Mouse (Mus musculus) layer of hippocampus, adult 8-10 months (tissue): Measurements from ENCODE around the gene Krtap4-8. TPM values are rescaled to one million over a fixed set of nuclear protein-coding genes. Genes with fewer than 3 reads are reported as not detected.
"Not testable (repeated sequence)": the region's sequence is repeated elsewhere in the genome, so short reads cannot be mapped to it uniquely, and the experiment has no call there.

ENCODE experiments used
- DNase-seq, 2 experiments: peaks; one replicate each; pipeline ENCODE4 v3.0.0; 2022; ENCODE audit warnings: low spot score in 2 of 2
- total RNA-seq, 4 experiments: library from RNA; stranded (reverse); gene quantifications; 2 replicates each; pipeline ENCODE4 v1.2.4; 2022

The Krtap4-8 gene
- total RNA-seq = not detected

- DNase-seq = no peak
Measured at GRCm38 (mm10) chr11:99780604-99781003, at the start of gene Krtap4-8. Gene Krtap4-8 (minus strand): TSS chr11:99780704.

GRCm38 (mm10) chr11:99815566-99815965 lies 35.1 kb upstream of the Krtap4-8 start, which contains the start of gene Gm11564:
Gene Gm11564 (minus strand): TSS chr11:99815666.
- not testable (repeated sequence) for DNase-seq

GRCm38 (mm10) chr11:99809792-99810191 lies 29.3 kb upstream of the Krtap4-8 start, which contains the start of gene Krtap4-13:
Gene Krtap4-13 (minus strand): TSS chr11:99809892.
- not testable (repeated sequence) for DNase-seq

GRCm38 (mm10) chr11:99804346-99804745 lies 23.8 kb upstream of the Krtap4-8 start, which contains the start of gene Gm11554:
Gene Gm11554 (minus strand): TSS chr11:99804446.
- not testable (repeated sequence) for DNase-seq

GRCm38 (mm10) chr11:99798832-99799231 lies 18.3 kb upstream of the Krtap4-8 start, which contains the start of gene Gm11569:
Gene Gm11569 (minus strand): TSS chr11:99798932.
- DNase-seq = not testable (repeated sequence)

- no peak for DNase-seq
Measured at GRCm38 (mm10) chr11:99793367-99793766, 12.9 kb upstream of the Krtap4-8 start, which contains the start of gene Gm11596. Gene Gm11596 (minus strand): TSS chr11:99793467.

GRCm38 (mm10) chr11:99784900-99785299 lies 4.4 kb upstream of the Krtap4-8 start, which contains the start of gene Krtap4-9:
Gene Krtap4-9 (plus strand): TSS chr11:99785200.
- not testable (repeated sequence) for DNase-seq

- DNase-seq = no peak
Measured at GRCm38 (mm10) chr11:99778401-99778800, 2.1 kb downstream of the Krtap4-8 start.

GRCm38 (mm10) chr11:99772813-99773212 lies 7.7 kb downstream of the Krtap4-8 start, which contains the start of gene Gm11595:
Gene Gm11595 (minus strand): TSS chr11:99772913.
- DNase-seq = not testable (repeated sequence)

GRCm38 (mm10) chr11:99768410-99768809 lies 12.1 kb downstream of the Krtap4-8 start:
- DNase-seq = no peak

- DNase-seq = no peak
Measured at GRCm38 (mm10) chr11:99758877-99759276, 21.6 kb downstream of the Krtap4-8 start.

- no peak for DNase-seq
Measured at GRCm38 (mm10) chr11:99743985-99744384, 36.5 kb downstream of the Krtap4-8 start.

GRCm38 (mm10) chr11:99734190-99734589 lies 46.3 kb downstream of the Krtap4-8 start, which contains the start of gene Gm14180:
Gene Gm14180 (minus strand): TSS chr11:99734290.
- DNase-seq = no peak

Other genes starting within 250 kb of the Krtap4-8 start
- not detected for gene Krt40, start 237.5 kb downstream of the Krtap4-8 start, total RNA-seq
- gene Krtap3-3, start 229.8 kb downstream of the Krtap4-8 start, total RNA-seq = not detected
- gene Krtap3-2, start 223.9 kb downstream of the Krtap4-8 start, total RNA-seq = not detected
- gene Gm11939, start 221.2 kb downstream of the Krtap4-8 start, total RNA-seq = not detected
- not detected for gene Krtap3-1, start 214.1 kb downstream of the Krtap4-8 start, total RNA-seq
- gene Krtap1-5, start 199.7 kb downstream of the Krtap4-8 start, total RNA-seq = not detected
- not detected for gene Krtap1-4, start 197.1 kb downstream of the Krtap4-8 start, total RNA-seq
- not detected for gene Krtap1-3, start 189.4 kb downstream of the Krtap4-8 start, total RNA-seq
- not detected for gene Krtap9-3, start 182.6 kb downstream of the Krtap4-8 start, total RNA-seq
- gene Gm11938, start 177.4 kb downstream of the Krtap4-8 start, total RNA-seq = not detected
- gene Gm11937, start 170.5 kb downstream of the Krtap4-8 start, total RNA-seq = not detected
- not detected for gene Krtap2-4, start 165.9 kb downstream of the Krtap4-8 start, total RNA-seq
- gene Gm11562, start 160.3 kb downstream of the Krtap4-8 start, total RNA-seq = not detected
- not detected for gene Krtap4-1, start 152.5 kb downstream of the Krtap4-8 start, total RNA-seq
- not detected for gene Krtap4-2, start 145.6 kb downstream of the Krtap4-8 start, total RNA-seq
- gene Krtap4-7, start 136.6 kb downstream of the Krtap4-8 start, total RNA-seq = not detected
- not detected for gene Gm11555, start 130.5 kb downstream of the Krtap4-8 start, total RNA-seq
- not detected for gene Gm11563, start 121.7 kb downstream of the Krtap4-8 start, total RNA-seq
- gene Krtap4-6, start 114.7 kb downstream of the Krtap4-8 start, total RNA-seq = not detected
- not detected for gene Gm14190, start 90.0 kb downstream of the Krtap4-8 start, total RNA-seq
- not detected for gene Gm14180, start 46.4 kb downstream of the Krtap4-8 start, total RNA-seq
- gene Gm11595, start 7.8 kb downstream of the Krtap4-8 start, total RNA-seq = not detected
- gene Krtap4-9, start 4.5 kb upstream of the Krtap4-8 start, total RNA-seq = not detected
- gene Gm11596, start 12.8 kb upstream of the Krtap4-8 start, total RNA-seq = not detected
- gene Gm11569, start 18.2 kb upstream of the Krtap4-8 start, total RNA-seq = not detected
- not detected for gene Gm11554, start 23.7 kb upstream of the Krtap4-8 start, total RNA-seq
- gene Krtap4-13, start 29.2 kb upstream of the Krtap4-8 start, total RNA-seq = not detected
- not detected for gene Gm11564, start 35.0 kb upstream of the Krtap4-8 start, total RNA-seq
- gene 2300003K06Rik, start 57.4 kb upstream of the Krtap4-8 start, total RNA-seq = not detected
- gene Krtap4-16, start 70.9 kb upstream of the Krtap4-8 start, total RNA-seq = not detected
- not detected for gene Gm11568, start 77.2 kb upstream of the Krtap4-8 start, total RNA-seq
- gene Gm11559, start 83.8 kb upstream of the Krtap4-8 start, total RNA-seq = not detected
- gene Krtap9-1, start 92.7 kb upstream of the Krtap4-8 start, total RNA-seq = not detected
- not detected for gene Gm11567, start 98.5 kb upstream of the Krtap4-8 start, total RNA-seq
- gene Krtap31-1, start 127.2 kb upstream of the Krtap4-8 start, total RNA-seq = not detected
- gene Gm11565, start 134.0 kb upstream of the Krtap4-8 start, total RNA-seq = not detected
- not detected for gene Krtap31-2, start 155.6 kb upstream of the Krtap4-8 start, total RNA-seq
- gene Krtap9-5, start 167.8 kb upstream of the Krtap4-8 start, total RNA-seq = not detected
- gene Krtap29-1, start 198.3 kb upstream of the Krtap4-8 start, total RNA-seq = not detected
- not detected for gene Krtap16-1, start 205.9 kb upstream of the Krtap4-8 start, total RNA-seq
- not detected for gene Krtap17-1, start 213.3 kb upstream of the Krtap4-8 start, total RNA-seq
- not detected for gene Krt33a, start 235.5 kb upstream of the Krtap4-8 start, total RNA-seq
- not detected for gene Krt33b, start 249.2 kb upstream of the Krtap4-8 start, total RNA-seq